Mouse (Mus musculus): ENCODE data around the gene Dhcr7.
A peak's percentile ranks its signal among the peaks of the same experiment; 100 is the strongest.

The Dhcr7 gene

DNA sequence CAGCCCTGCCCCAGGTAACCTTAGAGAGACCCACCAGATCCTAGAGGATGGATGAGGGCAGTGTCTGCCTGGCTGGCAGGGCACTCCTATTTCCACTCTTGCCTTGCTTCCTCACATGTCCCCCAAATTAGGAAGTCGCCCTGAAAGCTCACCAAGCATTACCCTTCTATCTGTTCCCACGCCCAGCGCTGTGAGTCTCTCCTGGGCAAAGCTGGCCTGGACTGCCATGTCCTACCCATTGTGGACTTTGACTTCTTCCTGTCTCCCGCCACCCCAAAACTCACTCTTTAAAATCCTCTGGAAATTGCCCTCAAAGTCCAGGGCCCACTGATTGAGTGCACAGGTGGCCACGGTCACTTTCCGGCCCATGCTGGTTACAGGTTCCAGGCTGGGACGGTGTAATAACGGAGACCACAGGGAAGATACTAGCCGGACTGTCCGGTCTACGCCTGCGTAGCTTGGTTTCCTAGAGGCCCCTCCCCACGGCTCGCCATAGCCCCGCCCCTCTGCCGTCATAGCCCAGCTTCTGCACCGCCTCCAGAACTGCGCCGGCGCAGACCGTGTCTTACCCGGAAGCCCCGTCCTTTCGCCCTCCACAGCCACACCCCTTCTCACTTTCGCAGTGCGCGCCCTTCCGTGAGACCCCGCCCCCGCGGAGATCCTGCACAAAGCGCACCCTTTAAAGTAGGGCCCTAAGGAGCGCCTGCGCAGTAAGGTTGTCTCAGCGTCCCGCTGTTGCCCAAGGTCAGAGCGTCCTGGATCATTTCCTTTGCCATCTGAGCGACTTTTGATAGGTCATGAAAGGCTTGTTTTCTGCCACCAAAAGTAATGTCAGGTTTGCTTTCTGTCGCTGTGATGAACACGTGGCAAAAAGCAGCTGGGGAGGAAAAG lies at the start of gene Dhcr7, which contains the start of gene Nadsyn1:
Gene Dhcr7 (plus strand): TSS at position 771 of the 891 bp plus-strand sequence.
Gene Nadsyn1 (minus strand): TSS at position 475 of the 891 bp plus-strand sequence.
- peak; percentile 98 for DNase-seq (ENCODE audit: inconsistent ontology term)

GRCm38 (mm10) chr7:143776137-143776536 lies 46.8 kb upstream of the Dhcr7 start:
- no peak for DNase-seq (ENCODE audit: inconsistent ontology term)

DNA sequence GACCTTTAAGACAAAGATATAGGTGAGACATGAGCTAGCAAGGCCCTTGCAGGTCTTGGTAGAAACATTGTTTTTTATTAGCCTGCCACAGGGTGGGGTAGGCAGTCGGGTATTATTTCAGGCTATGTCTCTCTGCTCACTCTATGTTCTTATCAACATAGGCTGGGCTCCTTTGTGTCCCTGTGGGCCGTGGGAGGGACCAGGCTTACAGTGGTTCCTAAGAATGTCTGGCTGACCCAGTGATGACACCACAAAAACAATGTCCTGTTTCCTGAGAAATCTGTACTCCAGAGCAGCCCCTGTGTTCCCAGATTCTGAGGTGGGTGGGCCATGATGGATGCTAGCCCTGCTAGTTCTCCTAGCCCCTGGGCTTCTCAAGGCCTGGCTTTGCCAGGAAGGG lies 45.6 kb upstream of the Dhcr7 start:
- no peak for DNase-seq (ENCODE audit: inconsistent ontology term)

- no peak for DNase-seq (ENCODE audit: inconsistent ontology term)
Measured at GRCm38 (mm10) chr7:143783378-143783995, 39.5 kb upstream of the Dhcr7 start.

GRCm38 (mm10) chr7:143783996-143784829 lies 38.7 kb upstream of the Dhcr7 start, which contains the start of gene Mrgpre:
Mrgpre (minus strand) TSS chr7:143784500.
- DNase-seq (ENCODE audit: inconsistent ontology term): peak; percentile 92

GRCm38 (mm10) chr7:143792336-143792985 lies 30.5 kb upstream of the Dhcr7 start:
- peak; percentile 44 for DNase-seq (ENCODE audit: inconsistent ontology term)

DNA sequence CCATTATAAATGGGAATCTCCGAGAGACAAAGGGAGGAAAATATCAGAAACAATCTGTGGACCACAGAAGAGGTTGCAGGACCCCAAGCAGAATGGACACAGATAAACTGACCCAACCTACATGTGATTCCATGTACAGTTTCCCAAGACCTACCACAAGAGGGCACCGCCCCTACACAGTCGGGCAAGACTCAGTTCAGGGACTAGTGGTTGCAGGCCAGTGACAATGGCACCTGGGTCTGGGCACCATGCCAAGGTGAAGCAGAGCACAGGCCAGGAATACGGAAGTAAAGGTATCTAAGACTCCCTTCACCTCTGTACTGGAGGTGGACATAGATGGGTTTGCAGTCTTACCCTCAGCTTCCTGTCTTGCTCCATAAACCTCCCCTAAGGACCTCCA lies 29.8 kb upstream of the Dhcr7 start:
- DNase-seq (ENCODE audit: inconsistent ontology term): peak; percentile 14

GRCm38 (mm10) chr7:143798783-143799182 lies 24.2 kb upstream of the Dhcr7 start:
- peak; percentile 39 for DNase-seq (ENCODE audit: inconsistent ontology term)

- DNase-seq (ENCODE audit: inconsistent ontology term): no peak
Measured at GRCm38 (mm10) chr7:143800770-143801169, 22.2 kb upstream of the Dhcr7 start.

GRCm38 (mm10) chr7:143801195-143802065 lies 21.5 kb upstream of the Dhcr7 start:
- peak; percentile 54 for DNase-seq (ENCODE audit: inconsistent ontology term)

- peak; percentile 74 for DNase-seq (ENCODE audit: inconsistent ontology term)
Measured at GRCm38 (mm10) chr7:143805199-143805624, 17.7 kb upstream of the Dhcr7 start.

DNA sequence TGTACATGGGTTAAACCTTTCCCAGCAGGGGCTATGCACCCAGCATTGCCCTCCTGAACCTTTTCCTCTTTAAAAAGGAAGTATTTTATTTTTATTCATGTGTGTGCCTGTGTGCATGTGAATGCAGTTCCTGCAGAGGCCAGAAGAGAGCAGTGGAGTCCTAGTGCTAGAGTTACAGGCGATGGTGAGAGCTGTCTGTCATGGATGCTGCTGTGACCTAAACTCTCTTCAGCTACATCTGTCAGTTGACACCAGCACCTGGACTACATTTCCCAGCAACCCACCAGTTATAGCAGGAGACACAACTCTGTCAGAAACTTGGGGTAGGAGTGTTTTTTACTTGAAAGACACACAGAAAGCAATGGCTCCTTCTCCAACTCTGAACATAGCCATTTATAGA lies 14.0 kb upstream of the Dhcr7 start:
- no peak for DNase-seq (ENCODE audit: inconsistent ontology term)

DNA sequence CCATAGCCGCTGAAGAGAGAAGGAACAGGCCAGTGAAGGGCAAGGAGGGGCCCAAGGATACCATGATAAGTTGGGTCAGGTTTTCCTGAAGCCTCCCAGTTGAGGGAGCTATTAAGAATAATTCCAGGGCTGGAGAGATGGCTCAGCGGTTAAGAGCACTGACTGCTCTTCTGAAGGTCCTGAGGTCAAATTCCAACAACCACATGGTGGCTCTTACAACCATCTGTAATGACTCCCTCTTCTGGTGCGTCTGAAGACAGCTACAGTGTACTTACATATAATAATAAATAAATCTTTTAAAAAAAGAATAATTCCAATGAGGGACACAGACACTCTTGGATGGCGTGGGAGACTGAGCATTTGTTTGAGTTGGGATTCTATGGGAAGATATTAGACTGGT lies 3.7 kb upstream of the Dhcr7 start:
- DNase-seq (ENCODE audit: inconsistent ontology term): no peak

DNA sequence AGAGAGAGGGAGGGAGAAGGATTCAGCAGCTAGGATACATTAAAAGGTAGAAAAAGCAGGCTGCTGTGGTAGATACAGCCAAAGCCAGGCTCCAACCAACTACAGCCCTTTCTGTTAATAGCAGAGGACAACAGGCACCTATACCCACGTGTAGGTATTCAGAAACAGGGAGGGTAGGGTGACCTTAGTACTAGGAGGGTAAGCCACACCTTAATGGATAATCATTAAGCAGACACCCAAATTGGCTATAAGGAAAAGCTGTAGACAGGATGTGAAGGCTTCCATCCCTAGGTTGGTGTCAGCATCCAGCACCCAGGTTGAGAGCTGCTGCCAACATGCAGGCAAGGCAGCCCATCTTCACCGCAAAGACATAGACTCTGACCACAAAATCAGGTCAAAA lies 1.7 kb upstream of the Dhcr7 start:
- DNase-seq (ENCODE audit: inconsistent ontology term): no peak

DNA sequence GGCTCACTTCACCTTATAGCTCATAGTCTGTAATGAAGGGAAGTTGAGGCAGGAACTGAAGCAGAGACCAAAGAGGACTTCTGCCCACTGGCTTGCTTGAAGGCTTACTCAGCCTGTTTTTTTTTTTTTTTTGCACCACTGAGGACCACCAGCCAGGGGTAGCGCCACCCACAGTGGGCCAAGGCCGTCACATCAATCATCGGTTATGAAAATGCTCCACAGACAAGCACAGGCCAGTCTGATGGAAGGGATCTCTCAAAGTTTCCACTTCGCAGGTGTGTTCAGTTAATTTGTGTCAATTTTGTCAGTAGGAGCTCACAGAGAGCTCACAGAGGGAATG lies 291 bp downstream of the Dhcr7 start:
- DNase-seq (ENCODE audit: inconsistent ontology term): no peak

GRCm38 (mm10) chr7:143826985-143827384 lies 4.0 kb downstream of the Dhcr7 start:
- DNase-seq (ENCODE audit: inconsistent ontology term): no peak

DNA sequence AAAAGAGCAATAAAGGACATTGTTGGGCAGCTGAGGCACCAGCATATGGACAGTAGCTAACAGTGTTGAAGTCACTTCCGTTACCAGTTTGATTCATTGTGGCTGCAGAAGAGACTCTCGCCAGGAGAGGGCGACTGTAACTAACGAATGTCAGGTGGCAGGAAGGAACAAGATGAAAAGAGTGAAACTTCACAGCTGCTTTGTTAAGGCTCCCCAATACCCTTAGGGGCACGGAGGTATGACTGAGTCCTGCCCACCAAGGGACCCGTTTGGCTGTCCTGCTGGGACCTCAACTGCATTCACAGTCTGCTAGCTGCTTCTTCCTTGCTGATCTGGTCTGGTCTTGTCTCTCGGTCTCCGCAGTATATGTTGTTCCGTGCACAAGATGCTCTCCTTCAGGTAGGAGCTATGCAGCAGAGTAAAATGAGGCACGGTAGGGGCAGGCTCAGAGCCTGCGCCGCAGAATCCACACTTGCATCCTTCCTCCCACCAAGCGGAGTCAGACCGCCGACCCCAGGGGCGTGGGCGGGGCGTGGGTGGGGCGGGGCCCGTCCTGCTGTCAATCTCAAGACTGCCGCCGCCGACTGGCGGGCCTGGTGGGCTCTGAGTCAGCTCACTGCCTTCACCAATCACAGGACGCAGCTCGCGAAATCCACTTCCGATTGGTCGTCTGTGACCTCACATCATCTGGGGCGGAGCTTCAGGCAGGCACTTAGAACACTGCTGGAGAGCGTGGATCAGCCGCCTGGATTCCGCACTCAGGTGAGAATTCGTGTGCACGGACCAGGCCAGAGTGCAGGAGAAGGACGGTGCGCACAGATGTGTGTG lies 6.8 kb downstream of the Dhcr7 start:
- DNase-seq (ENCODE audit: inconsistent ontology term): peak; percentile 97

DNA sequence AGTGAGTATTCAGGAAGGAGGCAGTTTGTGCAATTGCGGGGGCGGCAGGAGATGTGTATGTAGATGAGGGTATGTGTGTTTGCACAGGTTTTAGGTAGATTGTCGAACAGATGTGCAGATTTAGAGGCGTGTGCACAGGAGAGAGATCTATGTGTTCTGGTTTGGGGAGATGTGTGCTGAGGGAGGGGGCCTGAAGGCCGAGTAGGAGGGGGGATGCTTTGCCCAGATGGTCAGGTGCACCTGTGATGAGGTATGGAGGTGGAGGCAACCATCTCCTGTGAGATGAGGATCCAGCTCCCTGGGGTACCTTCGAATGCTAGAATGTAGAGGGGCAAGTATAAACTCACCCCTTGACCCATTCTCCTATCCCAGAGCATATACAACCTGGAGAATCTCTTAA lies 7.5 kb downstream of the Dhcr7 start:
- DNase-seq (ENCODE audit: inconsistent ontology term): no peak

- peak; percentile 21 for DNase-seq (ENCODE audit: inconsistent ontology term)
Measured at GRCm38 (mm10) chr7:143832196-143832595, 9.3 kb downstream of the Dhcr7 start.

DNA sequence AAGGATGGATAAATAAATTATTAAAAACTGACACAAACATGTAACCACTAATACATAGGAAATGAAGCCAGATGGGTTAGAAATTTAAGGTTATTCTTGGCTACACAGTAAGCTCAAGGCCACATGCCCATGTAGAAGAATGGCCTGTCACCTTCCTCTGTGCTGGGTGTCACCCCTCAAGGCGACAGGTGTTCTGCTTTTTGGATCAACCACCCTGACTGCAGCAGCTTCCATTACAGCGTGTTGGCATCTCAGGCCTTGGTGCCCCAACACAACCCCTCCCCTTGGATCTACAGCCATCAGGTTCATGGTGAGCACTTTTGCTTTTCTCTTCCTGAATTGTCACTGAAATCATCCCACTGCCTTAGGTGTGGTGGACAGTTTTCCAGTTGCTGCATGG lies 9.7 kb downstream of the Dhcr7 start:
- DNase-seq (ENCODE audit: inconsistent ontology term): no peak
